Mouse (Mus musculus): ENCODE data around the gene Kazald1.

Gene Kazald1

GRCm38 (mm10) chr19:45048644-45049365, 26.2 kb upstream of the Kazald1 start:
- no peak for DNase-seq (ENCODE audit: low read depth, low spot score)

GRCm38 (mm10) chr19:45049523-45049922, 25.5 kb upstream of the Kazald1 start:
- no peak for DNase-seq (ENCODE audit: low read depth, low spot score)

GRCm38 (mm10) chr19:45053451-45053850, 21.6 kb upstream of the Kazald1 start:
- DNase-seq (ENCODE audit: low read depth, low spot score): no peak

GRCm38 (mm10) chr19:45054892-45055690, 19.9 kb upstream of the Kazald1 start:
- DNase-seq (ENCODE audit: low read depth, low spot score): no peak

GRCm38 (mm10) chr19:45056364-45056763, 18.7 kb upstream of the Kazald1 start:
- peak; percentile 56 for DNase-seq (ENCODE audit: low read depth, low spot score)

GRCm38 (mm10) chr19:45056908-45057698, 17.9 kb upstream of the Kazald1 start:
- peak; percentile 30 for DNase-seq (ENCODE audit: low read depth, low spot score)

- no peak for DNase-seq (ENCODE audit: low read depth, low spot score)
Observed at GRCm38 (mm10) chr19:45057724-45058112, 17.3 kb upstream of the Kazald1 start.

GRCm38 (mm10) chr19:45058113-45058839, 16.8 kb upstream of the Kazald1 start:
- DNase-seq (ENCODE audit: low read depth, low spot score): peak; percentile 95

GRCm38 (mm10) chr19:45058841-45059240, 16.2 kb upstream of the Kazald1 start:
- no peak for DNase-seq (ENCODE audit: low read depth, low spot score)

GRCm38 (mm10) chr19:45063565-45064292, 11.3 kb upstream of the Kazald1 start:
- peak; percentile 62 for DNase-seq (ENCODE audit: low read depth, low spot score)

- no peak for DNase-seq (ENCODE audit: low read depth, low spot score)
Observed at GRCm38 (mm10) chr19:45065226-45065625, 9.8 kb upstream of the Kazald1 start.

GRCm38 (mm10) chr19:45067170-45067569, 7.9 kb upstream of the Kazald1 start:
- DNase-seq (ENCODE audit: low read depth, low spot score): no peak

GRCm38 (mm10) chr19:45067758-45068510, 7.1 kb upstream of the Kazald1 start:
- DNase-seq (ENCODE audit: low read depth, low spot score): no peak

- DNase-seq (ENCODE audit: low read depth, low spot score): peak; percentile 85
Observed at GRCm38 (mm10) chr19:45073871-45074542, 1.0 kb upstream of the Kazald1 start.

GRCm38 (mm10) chr19:45075323-45076035, 438 bp downstream of the Kazald1 start:
- DNase-seq (ENCODE audit: low read depth, low spot score): no peak

- peak; percentile 39 for DNase-seq (ENCODE audit: low read depth, low spot score)
Observed at GRCm38 (mm10) chr19:45076036-45076575, 1.1 kb downstream of the Kazald1 start.

- peak; percentile 60 for DNase-seq (ENCODE audit: low read depth, low spot score)
Observed at GRCm38 (mm10) chr19:45076586-45077510, 1.8 kb downstream of the Kazald1 start.
